Mouse (Mus musculus) limb, embryonic 10.5 days (tissue): ENCODE data around the gene Hes2. TPM values are rescaled to one million over a fixed set of nuclear protein-coding genes. Genes with fewer than 3 reads are reported as not detected.
A peak's percentile ranks its signal among the peaks of the same experiment; 100 is the strongest.

ENCODE experiments used
- DNase-seq: peaks from one replicate; pipeline ENCODE4 v3.0.0-alpha.2; 2017; ENCODE audit warnings: low spot score
- H3K27ac ChIP-seq: fragments of 300-500 bp; sonication (generic); 2 replicates; pipeline ENCODE4 v1.5.1; 2016; ENCODE audit warnings: mild to moderate bottlenecking
- H3K27me3 ChIP-seq: fragments of 300-500 bp; sonication (generic); 2 replicates; pipeline ENCODE4 v1.6.1; 2016; ENCODE audit warnings: low read depth, mild to moderate bottlenecking; ENCODE audit not compliant: poor library complexity, severe bottlenecking
- H3K36me3 ChIP-seq: fragments of 300-500 bp; sonication (generic); 2 replicates; pipeline ENCODE4 v1.6.1; 2016; ENCODE audit warnings: mild to moderate bottlenecking, moderate library complexity
- H3K4me1 ChIP-seq: fragments of 300-500 bp; sonication (generic); 2 replicates; pipeline ENCODE4 v1.6.1; 2016
- H3K4me3 ChIP-seq: fragments of 300-500 bp; sonication (generic); 2 replicates; pipeline ENCODE4 v1.5.1; 2016; ENCODE audit warnings: mild to moderate bottlenecking, moderate library complexity
- H3K9me3 ChIP-seq: fragments of 300-500 bp; sonication (generic); replicated peaks from 2 replicates; pipeline ENCODE4 v1.6.1; 2016; ENCODE audit warnings: mild to moderate bottlenecking
- WGBS: fragments of 180-500 bp; shearing (Covaris S2); methylation state at CpG from one replicate; pipeline ENCODE4 v1.1.7; 2016; 5-methylcytosine and 5-hydroxymethylcytosine counted together
- polyA plus RNA-seq: library from polyadenylated mRNA; unstranded; fragments of >200 nt; fragmentation: Nextera tagmentation; extraction: Ambion mirVana; gene quantifications from 2 replicates; pipeline ENCODE4 v1.2.1, GENCODE M21; 2016

Gene Hes2
- polyA plus RNA-seq, 1 experiment from 2014 or later, result not detected

DNA sequence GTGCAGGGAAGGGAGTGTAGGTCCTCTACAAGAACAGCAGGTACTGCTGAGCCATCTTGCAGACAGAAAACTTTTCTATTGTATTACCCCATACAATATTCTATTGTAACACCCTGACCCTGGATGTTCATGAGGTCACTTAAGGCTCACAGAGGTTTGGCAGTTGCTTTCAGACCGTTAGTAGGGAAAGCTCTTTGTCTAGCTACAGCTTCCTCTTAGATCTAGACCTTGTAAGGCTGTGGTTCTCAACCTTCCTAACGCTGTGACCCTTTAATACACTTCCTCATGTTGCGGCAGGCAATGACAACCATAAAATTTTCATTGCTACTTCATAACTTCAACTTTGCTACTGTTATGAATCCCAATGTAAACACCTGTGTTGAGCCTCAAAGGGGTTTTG, 18.0 kb downstream of the Hes2 start:
- Histone ChIP-seq H3K4me3 (no peak overlapping the region), H3K9me3 (no peaks in the 10 kb centered on the region), H3K27ac (no peak overlapping the region), H3K36me3 (no peaks in the 10 kb centered on the region), H3K27me3 (peaks cover 78% of the 10 kb centered on the region), H3K4me1 (peaks cover 22% of the 10 kb centered on the region)
- no peak for DNase-seq
- WGBS, result 87% methylated on average over 3 of the region's 3 CpGs

DNA sequence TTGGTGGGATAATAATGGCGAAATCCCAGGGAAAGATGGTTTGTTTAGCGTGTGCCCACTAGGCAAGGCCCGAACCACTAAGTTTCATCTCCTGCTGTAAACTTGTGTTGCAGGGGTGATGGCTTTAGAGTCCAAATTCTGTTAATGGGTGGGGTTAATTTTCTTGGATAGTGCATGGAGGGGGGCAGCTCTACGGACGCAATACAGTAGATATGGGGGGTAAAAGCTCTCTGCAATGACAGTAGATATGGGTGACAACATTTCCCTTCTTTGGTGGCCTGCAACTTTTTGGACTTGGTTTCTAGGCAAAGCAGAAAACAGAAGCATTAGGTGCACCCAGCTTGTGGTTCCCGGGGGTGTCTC, 18.5 kb downstream of the Hes2 start:
- peaks cover 79% of the 10 kb centered on the region for H3K27me3 ChIP-seq

GRCm38 (mm10) chr4:152177537-152178343, 19.1 kb downstream of the Hes2 start, which contains the start of gene Acot7:
Gene Acot7 (plus strand): TSS chr4:152178134.
- H3K27me3 ChIP-seq, result peaks cover 75% of the 10 kb centered on the region
- H3K4me1 ChIP-seq, result peaks cover 22% of the 10 kb centered on the region
- H3K36me3 ChIP-seq, result no peaks in the 10 kb centered on the region
- H3K4me3 ChIP-seq, result peak within 1 kb of the TSS; percentile 80
- peak within 1 kb of the TSS; percentile 95 for H3K27ac ChIP-seq
- H3K9me3 ChIP-seq, result no peaks in the 10 kb centered on the region
- peak; percentile 93 for DNase-seq
- under 1% methylated on average over 86 of the region's 108 CpGs for WGBS

More for the DNA sequence above, 18.5 kb downstream of the Hes2 start:
- Histone ChIP-seq H3K9me3 (no peaks in the 10 kb centered on the region), H3K4me1 (peaks cover 22% of the 10 kb centered on the region), H3K36me3 (no peaks in the 10 kb centered on the region), H3K4me3 (peak overlapping the region; percentile 80), H3K27ac (peak overlapping the region; percentile 95)
- no peak for DNase-seq
- 68% methylated on average over 6 of the region's 6 CpGs for WGBS

DNA sequence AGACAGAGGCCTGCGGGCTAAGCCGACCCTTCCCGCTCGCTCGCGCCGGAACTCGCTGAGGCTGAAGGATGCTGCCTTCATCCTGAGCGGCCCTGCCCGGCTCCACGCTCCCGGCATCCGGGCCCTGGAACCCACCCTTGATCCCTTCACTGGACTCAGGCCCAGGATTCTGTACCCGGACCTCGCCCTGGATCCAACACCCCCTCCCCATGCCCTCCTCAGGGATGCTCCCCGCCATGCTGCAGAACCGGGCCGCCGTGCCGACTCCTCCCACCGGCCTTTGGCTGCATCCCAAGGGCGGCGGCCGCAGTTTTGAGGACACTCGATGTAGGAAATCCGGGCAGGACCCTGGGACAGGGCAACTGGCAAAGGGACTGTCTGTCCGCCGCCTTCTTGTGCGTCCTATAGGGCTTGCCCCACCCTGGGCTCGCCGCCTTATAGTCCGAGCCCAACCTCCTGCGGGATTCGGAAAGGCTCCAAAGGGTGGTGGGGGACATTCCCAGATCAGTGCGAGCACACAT, 19.7 kb downstream of the Hes2 start:
- 2% methylated on average over 35 of the region's 35 CpGs for WGBS
- DNase-seq, result no peak
- H3K27me3 ChIP-seq, result peaks cover 74% of the 10 kb centered on the region

GRCm38 (mm10) chr4:152178916-152179705, 20.4 kb downstream of the Hes2 start:
- DNase-seq, result no peak
- peaks cover 22% of the 10 kb centered on the region for H3K4me1 ChIP-seq
- no peaks in the 10 kb centered on the region for H3K9me3 ChIP-seq
- no peak overlapping the region for H3K27ac ChIP-seq
- peak overlapping the region; percentile 80 for H3K4me3 ChIP-seq
- no peaks in the 10 kb centered on the region for H3K36me3 ChIP-seq
- peaks cover 67% of the 10 kb centered on the region for H3K27me3 ChIP-seq
- 29% methylated on average over 16 of the region's 16 CpGs for WGBS

More for the DNA sequence above, 19.7 kb downstream of the Hes2 start:
- Histone ChIP-seq H3K4me1 (peaks cover 22% of the 10 kb centered on the region), H3K36me3 (no peaks in the 10 kb centered on the region), H3K4me3 (peak overlapping the region; percentile 80), H3K27ac (peak overlapping the region; percentile 95), H3K9me3 (no peaks in the 10 kb centered on the region)

DNA sequence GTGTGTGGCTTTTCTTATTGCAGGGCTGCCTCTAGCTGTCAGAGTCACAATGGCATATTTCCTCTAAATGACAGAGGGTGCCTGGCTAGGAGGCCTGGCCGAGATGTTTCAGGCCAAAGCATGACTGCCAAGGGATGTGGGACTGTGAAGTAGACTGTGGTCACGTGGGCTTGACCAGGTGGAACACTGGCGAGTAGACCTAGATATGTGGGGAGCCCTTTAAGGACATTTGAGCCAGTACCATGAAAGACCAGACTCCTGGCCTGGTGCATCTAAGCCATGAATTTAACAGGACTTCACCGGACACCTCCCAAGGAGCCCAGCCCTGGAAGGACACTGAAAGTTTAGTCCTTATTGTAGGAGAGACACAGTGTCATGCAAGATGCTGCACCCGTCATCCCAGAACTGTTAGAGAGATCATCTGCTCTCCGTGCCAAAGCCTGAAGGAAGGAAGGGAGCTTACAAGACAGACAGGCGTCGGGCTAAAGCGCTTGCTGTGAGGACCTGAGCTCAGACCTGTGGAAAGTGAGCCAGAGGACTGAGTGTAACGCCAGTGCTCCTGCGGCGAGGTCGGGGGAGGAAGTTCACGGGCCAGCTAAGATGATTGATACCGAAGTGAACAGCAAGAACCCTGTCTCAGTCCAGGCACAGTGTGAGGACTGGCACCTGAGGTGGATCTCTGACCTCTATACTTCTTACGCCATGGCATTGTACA, 21.4 kb downstream of the Hes2 start:
- Histone ChIP-seq H3K9me3 (no peaks in the 10 kb centered on the region), H3K27ac (no peak overlapping the region), H3K4me3 (no peak overlapping the region), H3K36me3 (no peaks in the 10 kb centered on the region), H3K4me1 (peaks cover 30% of the 10 kb centered on the region), H3K27me3 (peaks cover 57% of the 10 kb centered on the region)
- DNase-seq, result no peak
- 89% methylated on average over 16 of the region's 16 CpGs for WGBS

DNA sequence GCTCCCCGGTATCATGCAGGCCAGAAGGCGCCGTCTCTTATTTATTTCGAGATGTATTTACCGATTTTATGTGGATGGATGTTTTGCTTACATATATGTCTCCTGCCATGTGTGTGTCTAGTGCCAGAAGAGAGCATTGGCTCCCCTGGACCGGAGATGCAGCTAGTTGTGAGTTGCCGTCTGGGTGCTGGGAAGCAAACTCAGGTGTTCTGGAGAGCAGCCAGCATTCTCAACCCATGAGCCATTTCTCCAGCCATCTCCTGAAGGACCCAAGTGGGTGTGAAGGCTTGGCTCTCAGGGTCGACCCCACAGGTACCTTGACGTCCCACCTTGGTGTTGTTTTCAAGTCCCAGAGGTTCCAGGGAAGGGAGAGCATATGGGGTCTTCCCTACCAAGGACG, 23.5 kb downstream of the Hes2 start:
- peaks cover 49% of the 10 kb centered on the region for H3K4me1 ChIP-seq

DNA sequence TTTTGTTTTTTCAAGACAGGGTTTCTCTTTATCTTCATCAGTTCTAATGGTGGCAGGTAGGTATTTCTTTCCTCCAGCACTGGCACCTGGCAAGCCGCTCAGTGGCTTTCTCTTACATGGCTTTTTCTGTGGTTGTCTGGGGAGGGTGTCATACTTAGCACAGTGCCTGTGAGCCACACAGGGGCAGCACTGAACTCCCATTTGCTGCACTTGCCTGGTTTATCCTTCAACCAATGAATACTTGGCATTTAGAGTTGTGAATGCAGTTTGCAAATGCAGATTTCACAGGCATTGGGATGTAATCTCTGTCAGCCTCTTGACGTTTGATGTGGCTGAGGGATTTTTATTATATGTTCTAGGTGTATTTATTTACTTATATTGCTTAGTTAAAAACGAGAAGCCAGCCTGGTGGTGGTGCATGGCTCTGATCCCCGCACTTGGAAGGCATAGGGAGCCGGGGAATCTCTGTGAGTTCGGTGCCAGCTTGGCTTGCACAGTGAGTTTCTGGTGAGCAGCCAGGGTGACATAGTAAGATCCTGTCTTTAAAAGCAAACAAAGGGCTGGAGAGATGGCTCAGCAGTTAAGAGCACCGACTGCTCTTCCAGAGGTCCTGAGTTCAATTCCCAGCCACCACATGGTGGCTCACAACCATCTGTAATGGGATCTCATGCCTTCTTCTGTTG, 25.8 kb downstream of the Hes2 start:
- H3K9me3 ChIP-seq, result no peaks in the 10 kb centered on the region
- WGBS, result 68% methylated on average over 7 of the region's 7 CpGs
- peaks cover 32% of the 10 kb centered on the region for H3K27me3 ChIP-seq
- H3K4me1 ChIP-seq, result peaks cover 29% of the 10 kb centered on the region
- no peak for DNase-seq
- no peak overlapping the region for H3K27ac ChIP-seq
- no peaks in the 10 kb centered on the region for H3K36me3 ChIP-seq
- no peak overlapping the region for H3K4me3 ChIP-seq

More for the DNA sequence above, 23.5 kb downstream of the Hes2 start:
- Histone ChIP-seq H3K27ac (no peak overlapping the region), H3K9me3 (no peaks in the 10 kb centered on the region), H3K27me3 (peaks cover 48% of the 10 kb centered on the region), H3K36me3 (no peaks in the 10 kb centered on the region), H3K4me3 (no peak overlapping the region)
- DNase-seq, result no peak
- WGBS, result 84% methylated on average over 10 of the region's 10 CpGs

DNA sequence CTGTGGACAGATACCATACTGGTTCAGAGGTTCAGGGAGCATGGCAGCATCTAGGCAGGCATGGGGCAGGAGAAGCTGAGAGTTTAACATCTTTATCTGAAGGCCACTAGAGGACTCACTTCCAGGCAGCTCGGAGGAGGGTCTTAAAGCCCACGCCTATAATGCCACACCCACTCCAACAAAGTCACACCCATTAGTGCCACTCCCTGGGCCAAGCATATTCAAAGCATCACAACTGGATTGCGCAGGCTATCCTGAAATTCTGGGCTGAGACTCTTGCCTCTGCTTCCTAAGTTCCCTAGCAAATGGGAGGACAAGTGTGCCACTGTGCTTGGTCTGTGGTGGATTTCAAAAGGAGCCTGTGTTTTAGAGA, 26.5 kb downstream of the Hes2 start:
- peak; percentile 39 for DNase-seq
- H3K4me1 ChIP-seq, result peaks cover 31% of the 10 kb centered on the region
- peaks cover 26% of the 10 kb centered on the region for H3K27me3 ChIP-seq
- H3K4me3 ChIP-seq, result peak overlapping the region; percentile 37
- H3K36me3 ChIP-seq, result no peaks in the 10 kb centered on the region
- WGBS, result 4% methylated on average over 3 of the region's 3 CpGs
- no peaks in the 10 kb centered on the region for H3K9me3 ChIP-seq
- H3K27ac ChIP-seq, result peak overlapping the region; percentile 81

GRCm38 (mm10) chr4:152185510-152186204, 27.0 kb downstream of the Hes2 start:
- Histone ChIP-seq H3K27ac (peak overlapping the region; percentile 81), H3K4me1 (peaks cover 35% of the 10 kb centered on the region), H3K27me3 (peaks cover 20% of the 10 kb centered on the region; the same call in 1 of the 2 replicates), H3K9me3 (no peaks in the 10 kb centered on the region), H3K36me3 (no peaks in the 10 kb centered on the region), H3K4me3 (peak overlapping the region; percentile 37)
- peak; percentile 57 for DNase-seq
- WGBS, result 3% methylated on average over 19 of the region's 19 CpGs

- Histone ChIP-seq H3K9me3 (no peaks in the 10 kb centered on the region), H3K4me3 (peak overlapping the region; percentile 37), H3K27ac (peak overlapping the region; percentile 81), H3K36me3 (no peaks in the 10 kb centered on the region), H3K4me1 (peaks cover 40% of the 10 kb centered on the region), H3K27me3 (peaks cover 15% of the 10 kb centered on the region; the same call in 1 of the 2 replicates)
- 43% methylated on average over 14 of the region's 14 CpGs for WGBS
- DNase-seq, result no peak
Measured at GRCm38 (mm10) chr4:152186205-152187082, 27.8 kb downstream of the Hes2 start.
